Mouse (Mus musculus): ENCODE measurements around the gene Neu3.

- TF ChIP-seq CTCF (IDR thresholded peaks at IDR 0.05; ENCODE audit: low read depth, low read length): no peak
- no peak for TF ChIP-seq POLR2A (IDR thresholded peaks at IDR 0.05; ENCODE audit: insufficient read depth, low read length)
- no peak for TF ChIP-seq EP300 (IDR thresholded peaks at IDR 0.05; ENCODE audit: insufficient read depth, low read depth, low read length)
These were observed 17.4 kb downstream of the Neu3 start for GRCm38 (mm10) chr7:99810814-99811213.

All from ES-Bruce4 (cell line).